Mouse (Mus musculus): ENCODE data around the gene Hapln4. TPM values are rescaled to one million over a fixed set of nuclear protein-coding genes. Genes with fewer than 3 reads are reported as not detected.

The Hapln4 gene
- polyA plus RNA-seq, 1 experiment from 2014 or later: 0.14 TPM

DNA sequence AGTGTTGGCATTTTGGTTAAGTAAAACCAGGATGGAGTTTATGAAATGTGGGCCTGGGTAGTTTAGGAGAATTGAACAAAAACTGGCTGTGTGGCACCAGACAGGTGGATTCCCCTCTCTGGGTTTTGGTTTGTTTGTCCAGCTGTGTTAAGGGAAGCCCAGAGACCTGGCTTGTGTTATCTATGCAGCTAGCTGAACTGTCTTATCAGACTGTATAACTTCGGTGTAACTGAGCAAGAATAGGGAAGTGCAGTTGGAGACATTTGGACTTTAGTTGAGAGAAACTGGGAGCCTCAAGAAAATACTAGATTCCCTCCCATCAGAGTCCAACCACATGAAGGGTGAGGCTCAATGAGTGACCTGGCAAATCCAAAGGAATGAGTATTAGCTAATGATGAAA lies 9.6 kb upstream of the Hapln4 start:
- H3K9me3 ChIP-seq (replicated peaks): no peaks in the 10 kb centered on the region
- no peak overlapping the region for H3K4me3 ChIP-seq
- H3K4me2 ChIP-seq: no peak overlapping the region
- no peak overlapping the region for H3K9ac ChIP-seq
- no peak for ATAC-seq
- no peaks in the 10 kb centered on the region for H3K27me3 ChIP-seq
- H3K4me1 ChIP-seq: no peaks in the 10 kb centered on the region
- H3K36me3 ChIP-seq (ENCODE audit: poor library complexity, severe bottlenecking): peaks cover 44% of the 10 kb centered on the region
- WGBS: 93% methylated on average over 1 of the region's 1 CpGs
- no peak overlapping the region for H3K27ac ChIP-seq

DNA sequence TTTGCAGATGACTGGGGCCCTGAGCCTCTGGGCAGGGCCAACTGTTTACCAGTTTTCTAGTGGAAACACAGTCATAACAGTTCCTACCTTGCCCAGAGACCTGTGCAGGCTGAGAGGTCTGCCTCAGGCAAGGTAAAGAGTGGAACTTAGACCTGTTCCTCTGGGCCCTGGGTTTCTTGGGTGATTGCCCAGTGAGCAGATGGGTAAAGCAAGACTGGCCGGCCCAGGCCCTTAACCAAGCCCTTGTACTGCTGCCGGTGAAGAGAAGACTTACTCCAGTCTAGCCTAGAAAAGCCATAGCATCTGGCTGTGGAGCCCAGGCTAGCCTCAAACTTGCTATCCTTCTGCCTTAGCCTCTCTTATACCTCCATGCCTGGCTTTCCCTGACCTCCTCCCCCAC lies 1.3 kb upstream of the Hapln4 start:
- Histone ChIP-seq H3K4me2 (no peak overlapping the region), H3K27ac (no peak overlapping the region), H3K4me3 (no peak overlapping the region), H3K36me3 (ENCODE audit: poor library complexity, severe bottlenecking) (peaks cover 7% of the 10 kb centered on the region; the same call in 1 of the 2 replicates), H3K9me3 (replicated peaks) (no peaks in the 10 kb centered on the region), H3K4me1 (peaks cover 18% of the 10 kb centered on the region), H3K27me3 (peaks cover 56% of the 10 kb centered on the region), H3K9ac (no peak overlapping the region)
- 93% methylated on average over 2 of the region's 2 CpGs for WGBS
- ATAC-seq: no peak

DNA sequence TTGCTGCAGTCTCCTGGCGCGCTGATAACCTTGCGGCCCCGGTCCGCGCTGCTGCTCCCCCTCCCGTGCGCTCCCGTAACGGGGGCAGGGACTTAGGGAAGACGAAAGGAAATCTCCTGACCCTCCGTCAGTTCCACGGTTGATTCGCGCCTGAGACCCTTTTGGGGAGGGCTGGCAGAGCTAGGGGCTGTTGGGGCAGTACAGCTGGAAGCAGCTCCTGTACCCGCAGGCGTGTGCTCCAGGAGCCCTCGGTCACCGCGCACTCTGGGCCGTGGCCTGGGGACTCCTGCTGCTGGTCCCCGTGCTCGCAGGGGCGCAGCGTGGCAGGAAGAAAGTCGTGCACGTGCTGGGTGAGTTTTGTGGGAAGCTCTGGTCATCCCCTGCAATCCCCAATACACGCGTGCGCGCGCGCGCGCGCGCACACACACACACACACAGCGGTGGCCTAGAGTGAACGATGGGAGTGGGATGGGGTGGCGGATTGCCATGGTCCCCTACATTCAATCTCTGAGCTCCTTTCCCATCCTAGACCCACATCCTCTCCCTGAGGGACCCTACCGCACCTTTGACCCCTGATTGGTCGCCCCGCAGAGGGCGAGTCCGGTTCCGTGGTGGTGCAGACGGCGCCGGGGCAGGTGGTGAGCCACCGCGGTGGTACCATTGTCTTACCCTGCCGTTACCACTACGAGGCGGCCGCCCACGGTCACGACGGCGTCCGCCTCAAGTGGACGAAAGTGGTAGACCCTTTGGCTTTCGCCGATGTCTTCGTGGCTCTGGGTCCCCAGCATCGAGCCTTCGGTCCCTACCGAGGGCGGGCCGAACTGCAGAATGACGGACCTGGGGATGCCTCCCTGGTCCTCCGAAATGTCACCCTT lies 1.2 kb downstream of the Hapln4 start:
- 1% methylated on average over 70 of the region's 71 CpGs for WGBS
- Histone ChIP-seq H3K27ac (no peak overlapping the region), H3K4me3 (peak overlapping the region; percentile 37), H3K9ac (peak overlapping the region; percentile 48), H3K4me2 (peak overlapping the region; percentile 60), H3K4me1 (peaks cover 30% of the 10 kb centered on the region), H3K27me3 (peaks cover 81% of the 10 kb centered on the region), H3K9me3 (replicated peaks) (no peaks in the 10 kb centered on the region), H3K36me3 (ENCODE audit: poor library complexity, severe bottlenecking) (no peaks in the 10 kb centered on the region)
- ATAC-seq: no peak

GRCm38 (mm10) chr8:70086151-70086550 lies 2.9 kb downstream of the Hapln4 start:
- no peak overlapping the region for H3K4me3 ChIP-seq
- no peak overlapping the region for H3K27ac ChIP-seq
- no peaks in the 10 kb centered on the region for H3K9me3 ChIP-seq (replicated peaks)
- peaks cover 91% of the 10 kb centered on the region for H3K27me3 ChIP-seq
- WGBS: 44% methylated on average over 1 of the region's 1 CpGs
- H3K36me3 ChIP-seq (ENCODE audit: poor library complexity, severe bottlenecking): no peaks in the 10 kb centered on the region
- H3K4me1 ChIP-seq: peaks cover 38% of the 10 kb centered on the region
- H3K9ac ChIP-seq: no peak overlapping the region
- ATAC-seq: no peak
- H3K4me2 ChIP-seq: no peak overlapping the region

DNA sequence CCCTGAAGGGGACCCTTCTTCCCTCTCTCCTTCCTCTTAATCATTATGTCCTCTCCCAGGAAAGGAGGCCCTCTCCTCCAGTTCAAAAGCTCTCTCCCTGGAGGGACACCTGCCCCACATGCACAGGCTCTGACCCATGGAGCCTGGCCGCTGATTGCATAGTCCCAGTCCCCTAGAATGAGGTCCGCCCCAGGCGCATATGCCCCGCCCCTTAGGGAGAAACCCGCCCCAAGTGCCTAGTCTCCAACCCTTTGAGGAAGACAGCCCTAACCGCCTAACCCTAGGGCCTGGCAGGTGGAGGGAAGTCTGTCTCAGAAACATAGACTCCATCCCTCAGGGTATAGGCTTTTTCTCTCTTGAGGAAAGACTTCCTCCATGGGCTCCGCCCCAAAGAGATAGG lies 4.0 kb downstream of the Hapln4 start:
- 2% methylated on average over 7 of the region's 7 CpGs for WGBS
- no peak overlapping the region for H3K9ac ChIP-seq
- H3K4me2 ChIP-seq: peak overlapping the region; percentile 77; the same call in 1 of the 2 replicates
- H3K4me1 ChIP-seq: peaks cover 38% of the 10 kb centered on the region
- H3K36me3 ChIP-seq (ENCODE audit: poor library complexity, severe bottlenecking): no peaks in the 10 kb centered on the region
- H3K9me3 ChIP-seq (replicated peaks): no peaks in the 10 kb centered on the region
- no peak for ATAC-seq
- no peak overlapping the region for H3K27ac ChIP-seq
- no peak overlapping the region for H3K4me3 ChIP-seq
- H3K27me3 ChIP-seq: peaks cover 82% of the 10 kb centered on the region

- ATAC-seq: peak; percentile 83
- H3K36me3 ChIP-seq (ENCODE audit: poor library complexity, severe bottlenecking): 0 out of 2 replicates have a peak, but pooled peaks cover 1% of the 10 kb centered on the region
- no peak overlapping the region for H3K27ac ChIP-seq
- peak overlapping the region; percentile 77 for H3K4me2 ChIP-seq
- WGBS: 3% methylated on average over 56 of the region's 56 CpGs
- H3K9me3 ChIP-seq (replicated peaks): no peaks in the 10 kb centered on the region
- H3K9ac ChIP-seq: peak overlapping the region; percentile 61
- peaks cover 74% of the 10 kb centered on the region for H3K27me3 ChIP-seq
- peaks cover 38% of the 10 kb centered on the region for H3K4me1 ChIP-seq
- H3K4me3 ChIP-seq: peak overlapping the region; percentile 39
Observed at GRCm38 (mm10) chr8:70087836-70088650, 4.8 kb downstream of the Hapln4 start.

DNA sequence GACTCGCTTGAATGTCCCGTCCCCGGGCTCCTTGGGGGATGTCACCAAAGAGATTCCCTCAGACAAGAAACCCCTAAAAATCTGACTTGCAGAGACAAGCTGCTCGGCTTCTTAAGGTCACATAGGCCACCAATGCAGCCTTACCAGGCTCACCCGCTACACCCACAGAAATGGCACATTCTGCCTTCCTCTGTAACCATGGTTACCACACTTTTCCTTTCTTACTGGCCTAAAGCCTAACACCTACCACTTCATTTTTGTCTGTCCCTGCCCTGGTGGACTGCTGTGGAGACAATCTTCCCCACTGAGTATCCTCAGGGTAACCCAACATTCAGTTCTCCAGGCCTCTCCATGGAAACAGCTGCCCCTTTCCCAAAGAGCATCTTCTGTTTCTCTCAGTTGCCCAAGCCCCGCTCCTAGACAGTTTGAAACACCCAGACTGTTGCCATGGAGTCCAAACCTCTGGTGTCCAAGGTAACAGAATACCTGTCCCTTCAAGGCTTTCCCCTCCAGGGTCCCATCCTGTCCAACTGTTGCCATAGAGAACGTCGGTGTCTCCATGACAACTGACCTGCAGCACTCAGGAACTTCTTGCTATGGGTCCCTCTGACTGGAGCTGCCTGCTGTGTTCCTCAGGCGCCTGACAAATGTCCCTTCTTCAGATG lies 6.2 kb downstream of the Hapln4 start:
- Histone ChIP-seq H3K27me3 (peaks cover 60% of the 10 kb centered on the region), H3K9ac (no peak overlapping the region), H3K4me1 (peaks cover 24% of the 10 kb centered on the region), H3K36me3 (ENCODE audit: poor library complexity, severe bottlenecking) (peaks cover 15% of the 10 kb centered on the region), H3K9me3 (replicated peaks) (no peaks in the 10 kb centered on the region), H3K4me3 (no peak overlapping the region), H3K4me2 (no peak overlapping the region), H3K27ac (no peak overlapping the region)
- ATAC-seq: 0 out of 2 replicates have a peak, but pooled peaks have one; percentile 5
- WGBS: 57% methylated on average over 9 of the region's 9 CpGs

- Histone ChIP-seq H3K9me3 (replicated peaks) (0 out of 2 replicates have a peak, but pooled peaks cover under 1% of the 10 kb centered on the region), H3K36me3 (ENCODE audit: poor library complexity, severe bottlenecking) (peaks cover 48% of the 10 kb centered on the region), H3K4me1 (peaks cover 18% of the 10 kb centered on the region), H3K27me3 (peaks cover 26% of the 10 kb centered on the region), H3K9ac (no peak overlapping the region), H3K27ac (no peak overlapping the region), H3K4me3 (no peak overlapping the region), H3K4me2 (no peak overlapping the region)
- 67% methylated on average over 8 of the region's 8 CpGs for WGBS
- no peak for ATAC-seq
Observed at GRCm38 (mm10) chr8:70092786-70093185, 9.5 kb downstream of the Hapln4 start.

DNA sequence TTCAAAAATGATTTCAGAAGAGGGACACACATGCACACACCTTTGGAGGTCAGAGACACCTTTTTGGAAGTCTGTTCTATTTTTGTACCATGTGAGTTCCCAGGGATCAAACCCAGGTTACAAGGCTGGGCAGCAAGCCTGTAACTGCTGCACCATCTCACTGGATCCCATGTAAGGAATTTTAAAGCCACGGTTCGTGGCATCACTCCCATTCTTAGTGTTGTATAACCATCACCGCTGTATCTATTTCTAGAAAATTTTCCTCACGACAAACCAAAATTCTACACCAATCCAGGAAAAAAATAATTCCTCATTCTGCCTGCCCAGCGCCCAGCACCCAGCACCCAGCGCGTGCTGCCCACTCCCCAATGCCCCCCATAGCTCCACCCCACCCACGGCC lies 16.0 kb downstream of the Hapln4 start:
- H3K36me3 ChIP-seq (ENCODE audit: poor library complexity, severe bottlenecking): peaks cover 98% of the 10 kb centered on the region
- no peaks in the 10 kb centered on the region for H3K27me3 ChIP-seq
- H3K4me3 ChIP-seq: no peak overlapping the region
- H3K4me2 ChIP-seq: no peak overlapping the region
- WGBS: 73% methylated on average over 8 of the region's 8 CpGs
- H3K9me3 ChIP-seq (replicated peaks): peaks cover 7% of the 10 kb centered on the region; the same call in 1 of the 2 replicates
- no peak overlapping the region for H3K9ac ChIP-seq
- H3K27ac ChIP-seq: no peak overlapping the region
- no peaks in the 10 kb centered on the region for H3K4me1 ChIP-seq
- no peak for ATAC-seq

DNA sequence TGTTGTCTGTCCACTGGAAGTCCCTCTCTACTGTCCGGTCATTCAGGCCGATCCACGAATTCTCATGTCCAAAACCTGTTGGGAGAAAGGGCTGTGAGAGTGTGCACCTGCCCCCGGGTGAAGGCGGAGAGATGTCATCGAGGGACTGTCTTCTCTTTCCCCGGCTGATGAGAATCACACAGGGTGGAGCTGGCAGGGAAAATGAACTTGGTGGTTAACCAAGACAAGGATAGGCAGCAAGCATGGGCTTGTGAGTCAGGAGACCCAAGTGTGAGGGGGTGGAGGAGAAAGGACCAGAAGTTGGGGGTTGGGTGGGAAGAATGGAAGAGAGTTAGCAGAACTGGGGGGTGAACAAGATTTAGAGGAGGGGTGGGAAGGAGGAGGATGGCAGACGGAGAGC lies 17.0 kb downstream of the Hapln4 start:
- H3K4me3 ChIP-seq: no peak overlapping the region
- no peak overlapping the region for H3K4me2 ChIP-seq
- peaks cover 6% of the 10 kb centered on the region; the same call in 1 of the 2 replicates for H3K4me1 ChIP-seq
- ATAC-seq: no peak
- peaks cover 96% of the 10 kb centered on the region for H3K36me3 ChIP-seq (ENCODE audit: poor library complexity, severe bottlenecking)
- H3K27ac ChIP-seq: no peak overlapping the region
- H3K9ac ChIP-seq: no peak overlapping the region
- H3K27me3 ChIP-seq: no peaks in the 10 kb centered on the region
- 95% methylated on average over 8 of the region's 8 CpGs for WGBS
- peaks cover 7% of the 10 kb centered on the region; the same call in 1 of the 2 replicates for H3K9me3 ChIP-seq (replicated peaks)

- Histone ChIP-seq H3K9ac (no peak overlapping the region), H3K4me2 (no peak overlapping the region), H3K4me3 (no peak overlapping the region), H3K36me3 (ENCODE audit: poor library complexity, severe bottlenecking) (peaks cover 93% of the 10 kb centered on the region), H3K4me1 (peaks cover 10% of the 10 kb centered on the region; the same call in 1 of the 2 replicates), H3K27me3 (no peaks in the 10 kb centered on the region), H3K9me3 (replicated peaks) (no peaks in the 10 kb centered on the region), H3K27ac (no peak overlapping the region)
- WGBS: 20% methylated on average over 6 of the region's 6 CpGs
- peak; percentile 29; the same call in 1 of the 2 replicates for ATAC-seq
Observed at GRCm38 (mm10) chr8:70104506-70104905, 21.2 kb downstream of the Hapln4 start.
